Mouse (Mus musculus): ENCODE measurements around the gene Olfr1463.

The Olfr1463 gene

DNA sequence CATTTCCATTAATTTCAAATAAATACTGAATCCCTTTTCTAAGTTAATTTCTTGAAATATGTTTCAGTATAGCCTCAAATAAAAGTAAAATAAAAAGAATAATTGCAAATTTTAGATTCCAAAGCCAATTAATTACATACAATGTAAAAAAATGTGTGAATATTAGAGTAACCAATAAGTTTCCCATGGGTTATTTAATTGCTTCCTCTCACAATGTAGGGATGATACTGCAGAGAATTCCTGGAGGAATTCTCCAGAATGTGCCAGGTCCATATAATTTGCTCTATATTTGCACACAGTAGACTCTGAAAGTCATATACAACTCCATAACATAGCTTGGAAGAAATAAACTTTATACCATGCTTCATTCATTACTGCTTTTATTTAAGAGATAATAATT lies at the start of gene Olfr1463:
Gene Olfr1463 (plus strand): TSS at position 301 of the 400 bp plus-strand sequence.
- DNase-seq (ENCODE audit: low spot score), result no peak

GRCm38 (mm10) chr19:13185434-13185833 lies 45.7 kb upstream of the Olfr1463 start, which contains the start of gene Olfr1462:
Olfr1462 (plus strand) TSS chr19:13185734.
- no peak for DNase-seq (ENCODE audit: low spot score)

- no peak for DNase-seq (ENCODE audit: low spot score)
Observed at GRCm38 (mm10) chr19:13221666-13222065, 9.5 kb upstream of the Olfr1463 start.
